Mouse (Mus musculus) bone marrow, adult 2 months (tissue): ENCODE measurements around the gene Vma21.

Experiments
- CTCF ChIP-seq: fragments of 200-500 bp; IDR thresholded peaks from 2 replicates; pipeline ENCODE4 v1.5.1; 2011; ENCODE audit warnings: low read length, control low read depth; ENCODE audit not compliant: control insufficient read depth, insufficient read depth
- POLR2A ChIP-seq: fragments of 200-500 bp; IDR thresholded peaks from 2 replicates; pipeline ENCODE4 v1.6.1; 2011; ENCODE audit warnings: low read depth, mild to moderate bottlenecking, control low read depth, low read length, borderline replicate concordance; ENCODE audit not compliant: control insufficient read depth

- no peak for TF ChIP-seq POLR2A
- TF ChIP-seq CTCF: no peak
These were observed 47.8 kb upstream of the Vma21 start for GRCm38 (mm10) chrX:71767909-71768308.
